Mouse (Mus musculus) spleen, postnatal 4 days (tissue): ENCODE data around the gene Cul7.
A peak's percentile ranks its signal among the peaks of the same experiment; 100 is the strongest.

ENCODE experiments used
- DNase-seq, 2 experiments: peaks; one replicate each; pipeline ENCODE4 v3.0.0; 2022; ENCODE audit warnings: low spot score in 2 of 2

The Cul7 gene

GRCm38 (mm10) chr17:46650232-46651031, at the start of gene Cul7:
Cul7 (plus strand) TSS chr17:46650337.
- peak; percentile 83 to 91 for DNase-seq

- no peak for DNase-seq
These were observed 49.6 kb upstream of the Cul7 start for GRCm38 (mm10) chr17:46600569-46600968.

- DNase-seq: no peak
These were observed 47.9 kb upstream of the Cul7 start for GRCm38 (mm10) chr17:46602212-46602611.

- DNase-seq: no peak
These were observed 46.9 kb upstream of the Cul7 start for GRCm38 (mm10) chr17:46603229-46603628.

- DNase-seq: no peak
These were observed 45.0 kb upstream of the Cul7 start for GRCm38 (mm10) chr17:46605126-46605525.

GRCm38 (mm10) chr17:46605987-46606386, 44.1 kb upstream of the Cul7 start:
- DNase-seq: no peak

- no peak for DNase-seq
These were observed 40.2 kb upstream of the Cul7 start for GRCm38 (mm10) chr17:46609721-46610514.

GRCm38 (mm10) chr17:46611316-46611715, 38.8 kb upstream of the Cul7 start:
- no peak for DNase-seq

- no peak for DNase-seq
These were observed 37.9 kb upstream of the Cul7 start for GRCm38 (mm10) chr17:46612189-46612588.

GRCm38 (mm10) chr17:46612820-46613219, 37.3 kb upstream of the Cul7 start:
- DNase-seq: no peak

- no peak for DNase-seq
These were observed 36.9 kb upstream of the Cul7 start for GRCm38 (mm10) chr17:46613229-46613628.

GRCm38 (mm10) chr17:46617799-46618198, 32.3 kb upstream of the Cul7 start:
- DNase-seq: no peak

- no peak for DNase-seq
These were observed 31.8 kb upstream of the Cul7 start for GRCm38 (mm10) chr17:46618394-46618768.

- no peak for DNase-seq
These were observed 31.1 kb upstream of the Cul7 start for GRCm38 (mm10) chr17:46618769-46619682.

GRCm38 (mm10) chr17:46619683-46620357, 30.3 kb upstream of the Cul7 start:
- DNase-seq: no peak

- DNase-seq: no peak
These were observed 28.8 kb upstream of the Cul7 start for GRCm38 (mm10) chr17:46621324-46621723.

- DNase-seq: no peak
These were observed 27.9 kb upstream of the Cul7 start for GRCm38 (mm10) chr17:46622269-46622668.

- no peak for DNase-seq
These were observed 26.1 kb upstream of the Cul7 start for GRCm38 (mm10) chr17:46623819-46624557.

GRCm38 (mm10) chr17:46624598-46624997, 25.5 kb upstream of the Cul7 start:
- no peak for DNase-seq

GRCm38 (mm10) chr17:46627409-46627808, 22.7 kb upstream of the Cul7 start:
- no peak for DNase-seq

- no peak for DNase-seq
These were observed 21.7 kb upstream of the Cul7 start for GRCm38 (mm10) chr17:46628471-46628790.
